Mouse (Mus musculus) retina, postnatal 1 day (tissue): Measurements from ENCODE around the gene Sipa1.
A peak's percentile ranks its signal among the peaks of the same experiment; 100 is the strongest.
"Not testable (repeated sequence)": the region's sequence is repeated elsewhere in the genome, so short reads cannot be mapped to it uniquely, and the experiment has no call there.

Experiments
- DNase-seq: peaks from one replicate; pipeline ENCODE4 v3.0.0-alpha.2; 2012

Sipa1 gene

GRCm38 (mm10) chr19:5662981-5663913 is at the start of gene Sipa1:
Gene Sipa1 (minus strand): TSS chr19:5663707.
- DNase-seq = peak; percentile 90

GRCm38 (mm10) chr19:5713255-5713654 is 49.7 kb upstream of the Sipa1 start:
- DNase-seq = no peak

GRCm38 (mm10) chr19:5711907-5712460 is 48.5 kb upstream of the Sipa1 start:
- no peak for DNase-seq

- peak; percentile 78 for DNase-seq
Observed at GRCm38 (mm10) chr19:5711218-5711617, 47.7 kb upstream of the Sipa1 start.

GRCm38 (mm10) chr19:5710581-5710980 is 47.1 kb upstream of the Sipa1 start:
- DNase-seq = no peak

GRCm38 (mm10) chr19:5710068-5710467 is 46.6 kb upstream of the Sipa1 start:
- DNase-seq = no peak

GRCm38 (mm10) chr19:5704801-5705571 is 41.5 kb upstream of the Sipa1 start:
- peak; percentile 29 for DNase-seq

GRCm38 (mm10) chr19:5704163-5704800 is 40.8 kb upstream of the Sipa1 start, which contains the start of gene Kcnk7:
Gene Kcnk7 (plus strand): TSS chr19:5704367.
- DNase-seq = no peak

GRCm38 (mm10) chr19:5695849-5696462 is 32.4 kb upstream of the Sipa1 start:
- DNase-seq = peak; percentile 68

GRCm38 (mm10) chr19:5693801-5694200 is 30.3 kb upstream of the Sipa1 start:
- no peak for DNase-seq

GRCm38 (mm10) chr19:5692913-5693396 is 29.4 kb upstream of the Sipa1 start:
- no peak for DNase-seq

- DNase-seq = peak; percentile 62
Observed at GRCm38 (mm10) chr19:5692086-5692912, 28.8 kb upstream of the Sipa1 start.

- no peak for DNase-seq
Observed at GRCm38 (mm10) chr19:5691601-5692000, 28.1 kb upstream of the Sipa1 start.

GRCm38 (mm10) chr19:5690343-5690735 is 26.8 kb upstream of the Sipa1 start:
- DNase-seq = no peak

GRCm38 (mm10) chr19:5689565-5690342 is 26.2 kb upstream of the Sipa1 start:
- peak; percentile 78 for DNase-seq

- no peak for DNase-seq
Observed at GRCm38 (mm10) chr19:5689088-5689428, 25.6 kb upstream of the Sipa1 start.

GRCm38 (mm10) chr19:5688200-5689087 is 24.9 kb upstream of the Sipa1 start, which contains the start of the genes Map3k11 and Pcnx3:
Gene Map3k11 (plus strand): TSS chr19:5688742.
Gene Pcnx3 (minus strand): TSS chr19:5688908.
- peak; percentile 99 for DNase-seq

GRCm38 (mm10) chr19:5687738-5688137 is 24.2 kb upstream of the Sipa1 start:
- no peak for DNase-seq

- DNase-seq = not testable (repeated sequence)
Observed at GRCm38 (mm10) chr19:5686954-5687353, 23.4 kb upstream of the Sipa1 start.
